Mouse (Mus musculus) layer of hippocampus, adult 9-11 months (tissue): ENCODE results near the gene Spag4.
"Not testable (repeated sequence)": the region's sequence is repeated elsewhere in the genome, so short reads cannot be mapped to it uniquely, and the experiment has no call there.

Source experiments
- DNase-seq: peaks from one replicate; pipeline ENCODE4 v3.0.0; 2022

The Spag4 gene

DNA sequence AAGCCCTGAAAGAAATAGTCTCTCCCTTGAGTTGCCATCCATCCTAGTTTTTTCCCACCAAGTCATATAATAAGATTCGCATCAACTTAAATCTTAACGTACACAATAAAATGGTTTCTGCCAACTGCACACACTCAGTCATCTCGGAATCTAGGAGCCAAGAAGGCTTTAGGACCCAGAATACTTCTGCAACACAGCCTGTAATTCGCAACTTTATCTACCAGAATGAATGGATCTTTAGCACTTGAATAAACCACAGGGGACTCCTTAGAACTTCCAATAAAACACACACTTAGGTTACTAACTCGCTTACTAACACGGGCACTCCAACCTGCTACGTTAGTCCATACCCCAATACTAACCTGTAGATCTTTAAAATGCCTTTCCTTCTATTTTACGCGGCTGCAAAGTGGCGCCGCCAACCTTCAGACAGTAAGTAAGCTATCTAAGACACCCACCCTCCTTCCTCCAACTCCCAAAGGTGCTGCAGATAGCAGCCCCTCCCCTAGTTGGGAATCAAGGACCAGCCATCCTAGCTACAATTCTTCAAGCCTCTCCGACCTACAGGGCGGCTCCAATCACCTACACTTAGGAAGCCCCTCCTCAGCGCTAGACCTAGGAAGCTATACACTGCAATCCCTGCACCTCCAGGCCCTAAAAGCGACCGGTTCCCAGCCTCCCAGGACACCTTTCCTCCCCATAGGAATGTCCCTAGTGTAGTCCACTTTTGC, 45.8 kb downstream of the Spag4 start:
- no peak for DNase-seq

DNA sequence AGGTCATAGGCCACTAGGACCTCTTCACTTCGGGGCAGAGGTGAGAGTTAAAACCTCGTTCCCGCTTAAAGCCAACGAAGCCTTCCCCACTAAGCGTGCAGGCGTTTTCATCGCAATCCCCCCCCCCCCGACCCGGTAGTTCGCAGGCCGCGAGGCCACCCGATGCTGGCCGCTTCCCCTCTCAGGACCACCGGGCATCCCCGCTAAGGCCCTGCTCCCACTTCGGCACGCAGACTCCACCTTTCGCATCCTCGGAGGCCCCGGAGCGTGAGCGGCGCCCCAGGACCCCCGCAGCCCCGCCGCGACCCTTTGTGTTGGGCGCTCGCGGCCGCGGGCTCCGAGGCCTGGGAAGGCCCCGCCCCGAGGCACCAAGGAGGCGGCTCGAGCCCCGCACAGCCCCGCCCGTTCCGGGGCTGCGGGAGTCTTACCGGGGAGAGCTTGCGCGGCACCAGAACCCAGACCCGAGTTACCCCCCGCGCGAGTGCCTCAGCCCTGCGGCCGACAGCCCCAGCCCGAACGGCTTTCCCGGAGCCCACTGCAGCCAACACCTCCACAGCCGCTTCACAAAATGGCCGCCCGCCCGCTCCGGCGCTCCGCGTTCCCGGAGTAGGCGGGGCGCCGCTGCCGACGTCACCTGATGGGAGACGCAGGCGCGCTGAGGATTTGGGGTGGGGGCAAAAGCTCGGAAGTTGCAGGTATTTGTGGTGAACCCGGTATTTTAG, 46.5 kb downstream of the Spag4 start, which contains the start of the genes Cpne1 and Rbm12:
Cpne1 (minus strand) TSS at position 608 of the 722 bp plus-strand sequence.
Rbm12 (minus strand) TSS at position 621 of the 722 bp plus-strand sequence.
- DNase-seq = peak; percentile 87

DNA sequence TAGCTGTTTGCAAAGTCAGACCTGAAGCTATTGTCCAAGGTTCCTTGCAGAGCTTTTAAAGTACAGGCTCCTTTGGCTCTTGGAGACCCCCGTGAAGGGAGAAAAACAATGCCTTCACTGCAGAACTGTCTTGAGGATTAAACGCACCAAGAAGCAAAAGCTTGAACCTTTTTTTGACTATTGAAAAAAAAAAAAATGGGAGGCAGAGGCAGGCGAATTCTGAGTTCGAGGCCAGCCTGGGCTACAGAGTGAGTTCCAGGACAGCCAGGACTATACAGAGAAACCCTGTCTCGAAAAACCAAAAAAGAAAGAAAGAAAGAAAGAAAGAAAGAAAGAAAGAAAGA, 47.1 kb downstream of the Spag4 start:
- not testable (repeated sequence) for DNase-seq

DNA sequence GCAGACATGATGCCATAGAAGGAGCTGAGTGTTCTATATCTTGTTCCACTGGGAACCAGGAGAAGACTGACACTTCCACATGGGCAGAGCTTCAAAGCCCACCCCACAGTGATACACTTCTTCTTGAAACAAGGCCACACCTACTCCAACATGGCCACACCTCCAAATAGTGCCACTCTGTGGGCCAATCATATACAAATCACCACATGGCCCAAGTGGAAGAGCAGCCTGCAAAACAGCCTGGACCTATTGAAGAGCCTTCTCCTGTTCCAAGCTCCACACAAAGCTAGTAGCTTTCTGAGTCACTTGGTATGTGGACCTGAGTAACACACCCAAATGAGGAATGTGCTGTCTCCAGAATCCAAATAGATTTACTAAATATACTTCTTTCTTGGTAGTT, 54.6 kb downstream of the Spag4 start:
- DNase-seq = no peak
